Mouse (Mus musculus) liver, adult 2 months (tissue): ENCODE measurements around the gene Dscaml1. TPM values are rescaled to one million over a fixed set of nuclear protein-coding genes. Genes with fewer than 3 reads are reported as not detected.

Experiments
- DNase-seq: peaks from one replicate; pipeline ENCODE4 v3.0.0-alpha.2; 2011; ENCODE audit warnings: low read depth, low spot score; ENCODE audit errors: extremely low read depth
- H3K27ac ChIP-seq: fragments of 200-500 bp; replicated peaks from 2 replicates; pipeline ENCODE4 v1.5.1; 2012; ENCODE audit warnings: low read depth, mild to moderate bottlenecking, control low read depth, inconsistent platforms, low read length; ENCODE audit not compliant: insufficient read depth
- H3K27me3 ChIP-seq: fragments of 200-500 bp; 2 replicates; pipeline ENCODE4 v1.6.1; 2012; ENCODE audit warnings: mild to moderate bottlenecking, moderate library complexity, low read length, inconsistent platforms; ENCODE audit not compliant: control insufficient read depth, insufficient read depth
- H3K36me3 ChIP-seq: fragments of 200-500 bp; 2 replicates; pipeline ENCODE4 v1.6.1; 2012; ENCODE audit warnings: low read length, inconsistent platforms; ENCODE audit not compliant: control insufficient read depth, insufficient read depth
- H3K4me1 ChIP-seq: fragments of 200-500 bp; 2 replicates; pipeline ENCODE4 v1.6.1; 2011; ENCODE audit warnings: low read length; ENCODE audit not compliant: control insufficient read depth, insufficient read depth
- H3K4me3 ChIP-seq: fragments of 200-500 bp; 2 replicates; pipeline ENCODE4 v1.5.1; 2011; ENCODE audit warnings: low read depth, mild to moderate bottlenecking, control low read depth, low read length, moderate library complexity; ENCODE audit not compliant: insufficient read depth
- H3K79me2 ChIP-seq: fragments of 200-500 bp; 2 replicates; pipeline ENCODE4 v1.6.1; 2012; ENCODE audit warnings: inconsistent platforms, mild to moderate bottlenecking, low read length, moderate library complexity; ENCODE audit not compliant: control insufficient read depth, insufficient read depth
- H3K9ac ChIP-seq: fragments of 200-500 bp; 2 replicates; pipeline ENCODE4 v1.6.1; 2012; ENCODE audit warnings: low read depth, mild to moderate bottlenecking, control low read depth, inconsistent platforms, low read length
- CTCF ChIP-seq: fragments of 200-500 bp; IDR thresholded peaks from 2 replicates; pipeline ENCODE4 v1.5.1; 2011; ENCODE audit warnings: low read depth, low read length, control low read depth
- POLR2A ChIP-seq: fragments of 200-500 bp; IDR thresholded peaks from 2 replicates; pipeline ENCODE4 v1.6.1; 2011; ENCODE audit warnings: low read length, control low read depth; ENCODE audit not compliant: insufficient read depth; ENCODE audit errors: extremely low read depth
- WGBS: fragments of 180-500 bp; shearing (Covaris S2); methylation state at CpG from one replicate; pipeline ENCODE4 v1.1.7; 2018; 5-methylcytosine and 5-hydroxymethylcytosine counted together
- polyA plus RNA-seq: library from polyadenylated mRNA; depleted of rRNA; stranded (reverse); fragments of >200 nt; gene quantifications from 2 replicates; pipeline ENCODE4 v1.2.3, GENCODE M21; 2012
- total RNA-seq: library from RNA; depleted of rRNA; stranded (reverse); fragments of >200 nt; gene quantifications from 2 replicates; pipeline ENCODE4 v1.2.3, GENCODE M21; 2014

Dscaml1 gene
- total and polyA plus RNA-seq, 2 experiments = 0.09 to 0.13 TPM

DNA sequence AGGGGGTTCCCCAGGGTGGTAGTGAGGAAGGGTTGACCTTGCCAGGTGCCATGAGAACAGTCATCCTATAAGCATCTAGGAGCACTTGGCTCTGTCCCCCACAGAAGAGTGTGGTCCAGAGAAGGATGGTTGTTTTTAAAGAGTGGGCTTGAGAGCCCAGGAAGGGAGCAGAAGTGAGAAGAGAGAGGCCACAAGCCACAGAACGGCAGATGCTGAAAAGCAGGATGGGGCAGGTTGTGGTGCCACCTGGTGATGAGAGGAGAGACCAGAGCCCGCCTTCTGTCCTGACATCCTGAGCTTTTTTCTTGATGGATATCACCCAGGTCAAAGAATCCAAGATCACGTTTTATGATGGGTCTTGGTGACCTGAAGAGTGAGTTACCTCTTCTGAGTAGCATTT is 96.4 kb downstream of the Dscaml1 start:
- TF ChIP-seq POLR2A = no peak
- TF ChIP-seq CTCF = no peak
- H3K4me1 ChIP-seq = no peaks in the 10 kb centered on the region
- WGBS = 45% methylated on average over 3 of the region's 3 CpGs

DNA sequence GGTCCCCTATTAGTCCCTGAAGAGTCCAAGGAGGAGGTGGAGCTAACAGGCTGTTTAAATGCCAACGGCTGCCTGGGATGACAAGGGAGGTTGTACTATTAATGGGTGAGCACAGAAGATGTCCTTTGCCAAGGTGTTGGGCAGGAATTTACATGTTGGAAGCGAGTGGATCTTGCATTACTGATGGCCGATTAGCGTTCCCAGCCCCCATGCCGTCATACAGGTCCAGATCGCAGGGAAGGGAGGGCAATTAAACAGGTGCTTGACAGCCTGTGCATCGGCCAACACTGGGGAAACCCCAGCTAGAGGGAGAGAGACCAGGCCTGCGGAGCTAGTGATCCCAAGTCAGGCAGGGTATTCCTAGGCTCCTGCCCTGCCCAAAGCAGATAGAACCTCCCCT is 98.1 kb downstream of the Dscaml1 start:
- H3K27ac ChIP-seq = no peak overlapping the region
- no peak overlapping the region for H3K4me3 ChIP-seq
- TF ChIP-seq CTCF (no peak), POLR2A (no peak)
- H3K36me3 ChIP-seq = no peaks in the 10 kb centered on the region
- WGBS = 80% methylated on average over 8 of the region's 8 CpGs
- no peak for DNase-seq
- no peaks in the 10 kb centered on the region for H3K27me3 ChIP-seq
- H3K9ac ChIP-seq = no peak overlapping the region
- no peaks in the 10 kb centered on the region for H3K79me2 ChIP-seq
- H3K4me1 ChIP-seq = no peaks in the 10 kb centered on the region

More for the DNA sequence above, 96.4 kb downstream of the Dscaml1 start:
- DNase-seq = no peak
- H3K27me3 ChIP-seq = no peaks in the 10 kb centered on the region
- H3K9ac ChIP-seq = no peak overlapping the region
- no peak overlapping the region for H3K4me3 ChIP-seq
- no peaks in the 10 kb centered on the region for H3K36me3 ChIP-seq
- H3K79me2 ChIP-seq = no peaks in the 10 kb centered on the region
- H3K27ac ChIP-seq = no peak overlapping the region

DNA sequence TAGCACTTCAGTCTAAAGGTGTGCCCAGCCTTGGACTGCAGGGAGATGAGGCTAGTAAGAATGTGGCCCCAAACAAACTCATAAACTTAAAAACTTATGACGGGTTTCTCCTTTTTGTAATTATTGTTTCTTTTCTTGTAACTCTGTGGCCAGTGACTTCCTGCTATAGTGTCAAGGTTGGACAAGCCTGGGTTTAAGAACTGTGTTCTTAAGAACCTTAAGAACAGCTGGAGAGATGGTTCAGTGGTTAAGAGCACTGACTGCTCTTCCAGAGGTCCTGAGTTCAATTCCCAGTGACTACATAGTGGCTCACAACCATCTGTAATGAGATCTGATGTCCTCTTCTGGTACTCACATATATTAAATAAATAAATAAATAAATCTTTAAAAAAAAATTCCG is 106.8 kb downstream of the Dscaml1 start:
- 69% methylated on average over 2 of the region's 2 CpGs for WGBS
- Histone ChIP-seq H3K27me3 (no peaks in the 10 kb centered on the region), H3K4me3 (no peak overlapping the region), H3K36me3 (no peaks in the 10 kb centered on the region), H3K4me1 (no peaks in the 10 kb centered on the region), H3K27ac (no peak overlapping the region), H3K79me2 (no peaks in the 10 kb centered on the region), H3K9ac (no peak overlapping the region)
- no peak for TF ChIP-seq CTCF
- no peak for DNase-seq

DNA sequence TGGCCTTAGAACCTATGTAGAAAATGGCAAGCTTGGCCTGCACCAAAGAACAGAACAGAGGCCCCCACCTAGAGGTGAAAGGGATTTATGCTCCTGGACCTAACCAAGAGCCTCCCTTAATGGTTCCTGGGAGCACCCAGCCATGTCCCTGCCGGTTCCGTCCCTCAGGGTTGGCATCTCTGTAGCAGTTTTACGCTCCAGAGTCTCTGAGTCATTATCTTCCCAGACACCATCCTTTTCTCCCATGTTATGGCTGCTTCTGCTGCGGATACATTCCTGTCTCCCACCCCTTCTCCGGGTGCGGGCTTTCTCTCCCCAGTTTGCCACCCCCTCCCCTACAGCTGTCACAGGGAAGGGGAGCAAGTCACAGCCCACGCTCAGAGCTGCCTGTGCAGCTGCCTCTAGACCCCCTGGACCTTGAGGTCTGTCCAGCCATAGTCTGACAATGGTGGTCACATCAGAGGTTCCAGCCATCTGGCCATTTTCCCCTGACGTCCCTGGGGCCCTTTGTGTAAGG is 108.1 kb downstream of the Dscaml1 start:
- no peak for DNase-seq
- H3K4me1 ChIP-seq = no peaks in the 10 kb centered on the region
- TF ChIP-seq CTCF (no peak), POLR2A (no peak)
- no peak overlapping the region for H3K9ac ChIP-seq
- H3K36me3 ChIP-seq = no peaks in the 10 kb centered on the region
- no peaks in the 10 kb centered on the region for H3K27me3 ChIP-seq
- H3K4me3 ChIP-seq = no peak overlapping the region
- WGBS = 79% methylated on average over 8 of the region's 8 CpGs
- no peaks in the 10 kb centered on the region for H3K79me2 ChIP-seq
- H3K27ac ChIP-seq = no peak overlapping the region

DNA sequence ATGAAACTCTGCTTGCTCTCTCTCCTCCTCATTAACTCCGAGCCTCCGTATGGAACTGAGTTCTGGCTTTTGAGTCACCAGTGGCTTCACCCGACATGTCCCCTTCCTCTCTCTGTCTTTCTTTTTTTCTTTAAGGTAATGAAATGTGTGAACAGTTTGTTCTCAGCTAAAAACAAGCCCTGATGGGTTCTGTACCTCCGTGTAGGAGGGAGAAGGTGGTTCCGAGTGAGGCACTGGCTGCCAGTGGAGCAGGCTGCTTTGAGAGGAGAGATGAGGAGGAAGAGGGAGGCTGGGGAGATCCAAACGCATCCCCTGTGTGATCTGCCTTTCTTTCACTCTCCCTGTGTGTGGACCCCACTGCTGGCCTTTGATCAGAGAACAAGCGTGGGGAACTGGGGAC is 111.2 kb downstream of the Dscaml1 start:
- WGBS = 68% methylated on average over 7 of the region's 7 CpGs
- DNase-seq = no peak

DNA sequence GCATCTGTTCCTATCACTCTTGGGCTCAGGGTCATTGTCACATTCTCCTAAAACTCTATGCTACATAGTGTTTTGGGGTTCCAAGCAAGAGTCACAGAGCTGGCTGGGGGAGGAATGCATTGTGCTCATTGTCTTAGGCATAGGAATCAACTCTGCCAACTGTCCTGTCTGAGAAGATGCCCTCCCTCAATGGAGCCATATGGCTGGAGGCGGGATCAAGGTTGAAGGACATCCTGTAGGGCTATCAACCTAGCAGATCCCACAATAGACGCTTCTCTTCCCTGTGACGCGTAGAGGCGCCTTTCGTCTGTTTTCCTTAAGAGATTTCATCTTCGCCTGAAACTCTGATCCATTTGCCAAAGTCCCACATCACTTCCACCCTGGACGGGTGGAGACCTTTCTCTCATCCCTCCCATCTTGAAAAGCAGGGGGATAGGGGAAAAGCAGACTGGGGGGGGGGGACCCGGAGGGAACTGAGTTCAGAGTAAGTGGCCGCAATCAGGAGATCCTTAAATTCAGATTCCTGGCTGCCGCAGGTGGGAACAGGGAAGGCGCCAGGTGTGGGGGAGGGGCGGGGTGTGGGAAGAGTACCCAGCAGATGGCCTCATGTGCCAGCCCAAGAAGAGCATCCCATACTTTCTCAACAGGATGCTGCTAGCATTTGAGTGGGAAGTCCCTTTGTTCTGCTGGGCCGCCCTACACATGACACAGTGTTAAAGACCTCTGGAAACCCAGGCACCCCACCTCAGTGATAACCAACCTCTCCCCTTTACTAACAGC is 113.0 kb downstream of the Dscaml1 start:
- Histone ChIP-seq H3K4me1 (no peaks in the 10 kb centered on the region), H3K79me2 (no peaks in the 10 kb centered on the region), H3K9ac (no peak overlapping the region), H3K27ac (no peak overlapping the region), H3K27me3 (no peaks in the 10 kb centered on the region), H3K36me3 (no peaks in the 10 kb centered on the region), H3K4me3 (no peak overlapping the region)
- WGBS = 73% methylated on average over 14 of the region's 14 CpGs
- TF ChIP-seq CTCF (no peak), POLR2A (no peak)
- DNase-seq = no peak

More for the DNA sequence above, 111.2 kb downstream of the Dscaml1 start:
- Histone ChIP-seq H3K36me3 (no peaks in the 10 kb centered on the region), H3K27me3 (no peaks in the 10 kb centered on the region), H3K4me1 (no peaks in the 10 kb centered on the region), H3K27ac (no peak overlapping the region), H3K9ac (no peak overlapping the region), H3K79me2 (no peaks in the 10 kb centered on the region), H3K4me3 (no peak overlapping the region)
- no peak for TF ChIP-seq POLR2A
- no peak for TF ChIP-seq CTCF
